Mouse (Mus musculus): Measurements from ENCODE around the gene Carhsp1.

DNA sequence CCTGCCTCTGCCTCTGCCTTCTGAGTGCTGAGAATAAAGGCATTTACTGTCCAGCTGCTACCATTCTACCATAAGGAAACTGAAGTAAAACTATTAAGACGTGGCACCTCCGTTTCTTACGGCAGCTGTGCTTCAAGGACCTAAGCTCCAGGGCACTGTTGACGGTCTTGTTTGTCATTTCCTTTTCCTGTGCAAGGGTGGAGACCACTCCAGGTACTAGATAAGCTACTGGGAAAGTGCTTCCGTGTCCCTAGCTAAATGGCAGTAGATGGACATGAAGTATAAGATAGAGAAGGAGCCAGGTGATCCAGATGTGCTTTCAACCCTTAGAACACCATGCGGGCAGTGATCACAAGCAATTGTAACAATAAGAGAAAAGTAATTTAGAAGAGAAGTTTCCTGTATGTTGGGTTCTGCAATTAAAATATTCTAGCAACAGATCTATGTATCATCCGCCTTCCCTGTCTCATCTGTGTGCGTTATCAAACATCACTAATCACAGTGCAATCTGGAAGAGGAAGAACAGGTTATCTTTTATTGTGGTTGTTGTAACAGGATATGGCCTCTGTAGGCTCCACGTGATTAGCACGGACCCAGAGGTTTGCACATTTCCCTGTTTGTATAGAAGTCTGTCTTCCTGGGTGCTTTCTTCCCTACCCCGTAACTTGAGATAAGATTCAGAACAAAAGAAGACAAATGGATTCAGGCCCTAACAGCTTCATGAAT, 32.3 kb downstream of the Carhsp1 start:
- TF ChIP-seq MYOD1 (IDR thresholded peaks at IDR 0.05; ENCODE audit: control insufficient read depth in 1 of 3, insufficient read length in 2 of 3, low read depth in 2 of 3): no peak
- TF ChIP-seq POLR2A (IDR thresholded peaks at IDR 0.05; ENCODE audit: insufficient read length, low read depth): no peak
- no peak for TF ChIP-seq SRF (IDR thresholded peaks at IDR 0.05; ENCODE audit: control insufficient read depth, insufficient read length, low read depth)
- TF ChIP-seq MYOG (IDR thresholded peaks at IDR 0.05; ENCODE audit: control insufficient read depth in 1 of 3, insufficient read depth in 1 of 3, insufficient read length in 2 of 3, low read depth in 2 of 3): no peak
- TF ChIP-seq TCF3 (IDR thresholded peaks at IDR 0.05; ENCODE audit: insufficient read length, low read depth): no peak
- no peak for TF ChIP-seq MAX (IDR thresholded peaks at IDR 0.05; ENCODE audit: low read depth)
- no peak for TF ChIP-seq POLR2AphosphoS2 (IDR thresholded peaks at IDR 0.05; ENCODE audit: insufficient read length, low read depth)
- no peak for TF ChIP-seq USF1 (IDR thresholded peaks at IDR 0.05; ENCODE audit: low read depth)
- TF ChIP-seq TCF12 (IDR thresholded peaks at IDR 0.05; ENCODE audit: insufficient read depth, poor library complexity, severe bottlenecking): no peak
